Mouse (Mus musculus) 416B (cell line): ENCODE measurements at regions not wholly inside any gene's neighbourhood (a gene's known extent, or its start where the extent isn't known, plus 50 kb on each side); places are given as distances from the start of the nearest gene placed in this dataset.
"Not testable (repeated sequence)": the region's sequence is repeated elsewhere in the genome, so short reads cannot be mapped to it uniquely, and the experiment has no call there.

Experiments
- DNase-seq: peaks from one replicate; pipeline ENCODE4 v3.0.0; 2011; ENCODE audit warnings: low read depth

DNA sequence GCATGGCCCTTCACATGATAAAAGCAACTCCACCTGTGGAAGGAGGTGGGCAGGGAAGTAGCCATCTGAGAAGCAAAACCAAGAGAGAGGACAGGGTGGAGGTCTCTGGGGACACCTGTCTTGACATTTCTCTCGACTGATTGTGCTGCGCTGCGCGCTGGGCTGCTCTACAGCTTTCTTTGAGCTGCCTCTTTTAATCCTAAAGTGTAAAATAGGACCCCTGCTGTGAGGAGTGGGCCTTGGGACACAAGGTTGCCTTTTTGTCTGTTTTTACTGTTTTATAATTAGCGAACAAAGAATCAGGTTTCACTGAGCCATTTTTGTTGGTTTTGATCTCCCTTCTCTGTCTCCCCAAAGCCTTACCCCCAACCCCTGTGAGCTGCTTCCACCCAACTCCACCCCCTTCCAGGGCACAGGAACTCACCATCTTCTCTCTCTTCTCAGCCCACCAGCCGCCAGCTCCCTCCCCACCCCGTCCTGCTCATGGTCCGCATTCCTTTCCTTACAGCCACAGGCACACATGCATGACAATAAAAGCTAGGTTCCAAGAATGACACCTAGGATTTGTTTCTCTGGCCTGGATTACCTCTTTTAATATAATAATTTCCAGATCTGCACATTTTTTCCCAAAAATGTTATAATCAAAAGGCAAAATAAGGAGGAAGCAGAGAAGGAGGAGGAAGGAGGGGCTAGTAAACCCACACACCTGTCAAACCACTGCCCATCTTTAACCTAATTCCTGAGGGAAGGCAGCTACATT lies 57.3 kb downstream of the Cbln4 start:
- DNase-seq: no peak

DNA sequence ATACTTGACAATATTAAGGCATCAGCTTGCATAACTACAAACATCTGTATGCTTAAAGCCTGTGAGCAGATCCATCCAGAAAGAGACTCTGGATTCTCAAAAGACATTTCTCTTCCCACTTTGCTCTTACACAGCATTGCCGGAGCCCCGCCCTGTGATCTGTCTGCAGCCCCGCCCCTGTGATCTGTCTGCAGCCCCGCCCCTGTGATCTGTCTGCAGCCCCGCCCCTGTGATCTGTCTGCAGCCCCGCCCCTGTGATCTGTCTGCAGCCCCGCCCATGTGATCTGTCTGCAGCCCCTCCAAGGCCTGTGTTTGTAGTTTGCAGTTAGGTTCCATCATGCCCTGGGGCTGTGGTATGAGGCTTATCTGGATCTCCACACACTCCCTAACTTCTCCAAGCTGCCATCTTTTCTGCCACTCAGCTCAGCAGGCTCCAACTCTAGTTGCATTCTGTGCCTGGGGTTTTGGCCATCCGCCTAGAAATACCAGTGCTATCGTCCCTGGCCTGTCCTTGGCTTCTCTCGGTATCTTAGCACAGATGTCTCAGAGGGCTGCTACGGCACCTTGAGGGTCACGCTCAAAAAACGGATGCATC lies 73.9 kb downstream of the Cbln4 start:
- DNase-seq: no peak

DNA sequence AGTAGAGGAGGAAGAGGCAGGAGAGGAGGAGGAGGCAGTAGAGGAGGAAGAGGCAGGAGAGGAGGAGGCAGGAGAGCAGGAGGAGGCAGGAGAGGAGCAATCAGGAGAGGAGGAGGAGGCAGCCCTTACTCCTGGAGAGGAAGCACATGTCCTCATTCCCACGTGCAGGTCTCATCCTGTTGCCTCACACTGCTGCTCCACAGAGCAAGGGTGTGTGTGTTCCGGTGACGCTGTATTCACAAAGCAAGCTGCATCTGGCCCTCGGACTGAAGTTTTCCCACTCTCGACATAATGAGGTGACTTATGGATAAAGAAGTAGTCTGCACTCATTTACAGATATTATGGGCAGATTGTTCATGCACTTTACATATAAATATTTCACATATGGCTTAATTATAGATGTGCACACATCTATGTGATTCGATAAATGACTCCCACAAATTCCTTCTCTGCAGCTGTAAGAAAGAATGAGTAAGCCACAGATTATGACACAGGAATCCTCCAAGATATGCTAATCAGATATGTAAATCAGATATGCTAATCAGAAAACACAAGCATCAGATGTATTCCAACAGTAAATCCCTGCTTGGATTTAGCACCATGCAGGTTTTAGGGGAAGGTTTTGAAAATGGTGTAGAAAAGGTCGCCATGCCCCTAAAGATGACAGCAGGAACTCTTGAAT lies 96.6 kb downstream of the Cbln4 start:
- no peak for DNase-seq

DNA sequence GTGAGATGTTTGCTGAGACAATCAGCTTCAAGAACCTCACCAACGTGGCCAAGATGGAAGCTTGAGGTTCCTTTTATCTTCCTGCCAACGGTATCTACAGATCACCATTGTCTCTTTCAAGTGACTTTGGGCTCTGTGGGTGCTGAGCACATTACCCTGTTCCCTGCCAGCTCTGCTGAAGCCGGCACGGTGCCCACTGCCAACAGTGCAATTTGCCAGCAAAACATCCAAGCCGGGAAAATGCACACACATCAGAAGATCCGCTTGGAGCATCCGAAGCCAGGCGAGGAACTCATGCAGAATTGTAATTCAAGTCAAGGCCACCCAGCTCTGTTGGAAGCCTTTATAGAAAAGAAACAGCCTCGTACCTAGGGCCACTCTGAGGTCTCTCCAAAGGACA lies 100.6 kb downstream of the Cbln4 start:
- no peak for DNase-seq

DNA sequence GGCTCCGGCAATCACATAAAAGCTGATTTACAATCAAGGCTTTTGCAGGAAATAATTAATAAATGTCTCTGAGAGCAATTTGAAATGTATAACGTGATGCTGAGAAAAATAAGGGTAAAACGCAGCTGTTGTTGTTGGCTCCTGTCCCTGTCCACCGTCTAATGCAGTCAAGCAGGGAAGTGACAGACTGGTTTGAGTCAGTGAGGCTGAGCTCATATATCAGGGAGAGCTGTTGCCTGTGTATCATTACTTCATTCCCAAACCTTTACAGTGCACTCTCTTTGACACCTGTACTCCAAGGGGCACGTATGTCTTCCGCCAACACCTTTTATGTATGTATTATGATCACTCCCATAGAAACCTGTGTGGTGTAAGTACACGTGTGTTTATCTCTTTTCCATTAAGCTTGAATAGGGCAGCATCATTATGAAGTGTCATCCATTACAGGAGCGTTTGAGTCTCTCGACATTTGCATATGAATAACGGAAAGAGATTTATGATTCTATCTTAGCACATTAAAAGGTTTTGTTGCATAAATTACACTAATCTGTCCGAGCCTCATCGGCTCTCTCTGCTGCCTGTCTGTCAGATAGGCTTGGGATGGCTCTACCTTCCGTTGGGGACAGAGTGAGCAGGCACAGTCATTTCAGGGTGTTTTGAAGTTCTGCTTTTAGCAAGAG lies 107.5 kb downstream of the Cbln4 start:
- DNase-seq: no peak

DNA sequence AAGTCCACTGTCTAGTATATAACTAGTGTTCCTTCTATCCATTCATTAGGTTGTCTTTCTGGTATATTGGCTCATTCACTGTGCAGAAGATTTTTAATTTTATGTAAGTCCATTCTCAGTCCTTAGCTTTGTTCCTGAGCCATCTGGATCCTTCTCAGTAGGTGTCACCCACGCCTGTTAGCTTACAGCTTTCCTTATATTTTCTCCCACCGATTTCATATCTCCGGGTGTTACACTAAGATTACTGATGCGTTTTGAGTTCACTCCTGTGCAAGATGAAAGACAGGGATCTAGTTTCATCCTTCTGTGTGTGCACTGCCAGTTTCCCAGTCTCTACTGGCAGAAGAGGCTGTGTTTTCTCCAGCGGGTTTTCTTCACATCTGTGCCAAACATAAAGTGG lies 122.3 kb downstream of the Cbln4 start:
- no peak for DNase-seq

DNA sequence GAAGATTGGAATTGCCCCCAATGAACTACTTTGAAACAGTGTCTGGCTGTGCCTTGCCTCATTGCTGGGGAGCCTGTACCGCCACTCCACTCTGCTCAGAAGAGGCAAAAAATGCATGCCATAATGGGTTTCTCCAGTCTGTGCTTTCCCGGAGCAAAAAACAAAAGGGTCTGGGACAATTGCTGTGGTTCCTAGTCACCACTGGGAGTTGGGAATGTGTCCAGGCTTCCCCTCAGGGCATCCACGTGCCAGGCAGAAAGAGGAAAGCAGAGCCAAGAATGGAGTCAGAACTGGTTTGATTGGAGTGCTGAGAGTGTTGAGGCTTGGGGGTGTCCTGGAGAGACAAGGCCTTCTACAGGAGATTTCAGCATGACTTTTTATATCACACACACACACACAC lies 156.0 kb downstream of the Cbln4 start:
- DNase-seq: no peak

DNA sequence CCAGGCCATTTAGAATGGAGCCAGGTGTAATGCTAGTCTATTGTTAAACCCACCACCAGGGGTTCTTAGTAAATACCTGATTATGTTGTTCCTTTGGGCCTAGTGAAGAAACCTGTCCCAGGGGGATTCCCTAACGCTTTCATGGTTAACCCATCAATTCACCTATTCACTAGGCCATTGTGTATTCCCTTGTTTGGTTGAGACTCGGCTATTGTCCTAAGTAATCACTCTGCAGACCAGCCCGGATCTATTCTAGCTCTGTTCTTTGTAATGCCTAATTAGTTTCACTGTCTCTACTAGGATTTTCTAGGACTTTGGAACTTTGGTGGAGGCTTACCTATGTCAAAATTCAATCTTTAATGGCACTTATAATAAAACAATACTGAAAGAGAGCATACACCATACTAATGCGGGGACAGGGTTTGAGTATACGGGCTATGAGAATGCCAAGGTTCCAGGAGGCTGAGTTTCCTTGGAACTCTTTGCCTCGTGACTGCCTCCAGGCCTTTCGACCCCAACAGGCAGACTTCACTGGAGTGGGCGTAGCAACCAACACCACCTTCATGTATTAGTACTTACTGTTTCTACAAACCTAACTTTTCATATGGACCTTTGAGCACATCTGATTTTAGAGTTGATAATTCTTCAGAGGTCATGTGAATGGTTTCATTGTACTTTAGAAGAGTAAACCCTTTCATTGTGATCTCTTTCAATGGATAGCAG lies 163.9 kb downstream of the Cbln4 start:
- DNase-seq: not testable (repeated sequence)

DNA sequence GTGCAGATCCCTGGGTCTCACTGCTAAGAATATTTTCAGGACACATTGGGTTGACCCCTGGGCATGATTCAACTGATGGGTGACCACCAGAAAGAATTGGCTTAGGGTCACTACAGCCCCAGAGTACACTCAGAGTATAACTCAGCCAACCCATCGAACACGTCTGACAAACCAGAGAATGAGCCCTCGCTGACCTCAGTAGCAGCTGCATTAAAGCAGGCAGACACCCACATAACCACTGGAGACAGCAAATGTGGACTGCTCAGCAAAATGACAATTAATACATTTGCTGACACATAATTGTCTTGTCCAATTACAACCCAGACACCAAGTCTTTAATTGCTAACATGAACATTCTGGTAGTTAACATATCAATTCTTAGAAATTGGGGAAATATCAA lies 175.7 kb downstream of the Cbln4 start:
- DNase-seq: no peak

DNA sequence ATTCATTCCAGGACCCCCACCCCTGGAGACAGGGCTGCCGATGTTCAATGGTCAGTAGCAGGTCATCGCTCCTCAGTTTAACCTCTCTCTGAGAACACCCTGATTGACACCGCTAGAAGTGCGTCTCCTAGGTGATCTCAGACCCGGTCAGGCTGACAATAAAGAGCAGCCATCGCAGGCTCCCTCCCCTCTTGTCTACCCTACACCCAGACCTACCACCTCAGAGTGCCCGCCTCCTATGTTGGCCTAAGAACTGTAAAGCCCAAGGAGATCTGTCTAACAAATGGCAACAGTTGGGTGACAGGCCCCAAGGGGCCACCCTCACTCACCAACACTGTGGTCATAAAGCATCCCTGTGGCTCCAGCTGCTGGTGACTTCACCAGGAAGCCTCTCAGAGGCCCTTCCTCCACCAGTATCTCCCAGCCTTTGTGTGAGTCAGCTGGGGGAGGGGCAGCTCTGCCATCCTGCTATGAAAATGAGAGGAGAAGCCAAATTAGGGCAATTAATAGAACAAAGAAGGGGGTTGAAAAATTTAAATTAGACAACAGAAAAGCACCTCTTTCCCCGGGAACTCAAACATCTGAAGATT lies 178.8 kb downstream of the Cbln4 start:
- no peak for DNase-seq

DNA sequence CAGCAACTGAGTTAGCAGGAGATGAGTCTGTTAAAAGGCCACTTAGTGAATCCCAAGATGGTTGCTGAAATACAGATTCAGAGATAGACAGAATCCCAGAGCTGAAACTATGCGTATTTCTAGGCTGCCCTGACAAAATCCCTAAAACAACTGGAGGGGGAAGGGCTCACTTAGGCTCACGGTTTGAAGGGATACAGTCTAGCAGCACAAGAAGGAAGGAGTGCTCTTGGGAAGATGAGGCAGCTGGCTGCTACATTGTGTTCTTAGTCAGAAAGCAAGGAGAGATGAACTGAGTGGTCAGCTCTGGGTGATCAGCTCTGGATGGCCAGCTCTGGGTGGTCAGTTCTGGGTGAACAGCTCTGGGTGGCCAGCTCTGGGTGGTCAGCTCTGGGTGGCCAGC lies 180.6 kb downstream of the Cbln4 start:
- no peak for DNase-seq

DNA sequence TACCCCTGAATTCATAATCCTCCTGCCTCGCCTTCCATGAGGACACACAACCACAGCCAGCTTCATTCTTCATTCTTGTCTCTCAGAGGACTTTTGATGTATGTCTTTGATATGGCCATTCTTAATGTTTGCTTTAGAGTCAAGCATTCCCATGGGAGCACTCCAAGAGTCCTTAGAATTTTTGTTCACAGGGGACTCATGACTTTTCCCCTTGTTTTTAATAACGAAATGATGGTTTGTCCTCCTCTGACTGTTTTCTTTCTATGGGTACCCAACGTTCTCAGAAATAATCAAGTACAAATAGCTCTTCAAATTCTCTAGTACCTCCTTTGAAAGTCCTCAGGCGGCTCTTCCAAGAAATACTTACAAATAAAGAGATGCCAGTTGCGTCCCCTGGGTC lies 184.4 kb downstream of the Cbln4 start:
- DNase-seq: no peak

DNA sequence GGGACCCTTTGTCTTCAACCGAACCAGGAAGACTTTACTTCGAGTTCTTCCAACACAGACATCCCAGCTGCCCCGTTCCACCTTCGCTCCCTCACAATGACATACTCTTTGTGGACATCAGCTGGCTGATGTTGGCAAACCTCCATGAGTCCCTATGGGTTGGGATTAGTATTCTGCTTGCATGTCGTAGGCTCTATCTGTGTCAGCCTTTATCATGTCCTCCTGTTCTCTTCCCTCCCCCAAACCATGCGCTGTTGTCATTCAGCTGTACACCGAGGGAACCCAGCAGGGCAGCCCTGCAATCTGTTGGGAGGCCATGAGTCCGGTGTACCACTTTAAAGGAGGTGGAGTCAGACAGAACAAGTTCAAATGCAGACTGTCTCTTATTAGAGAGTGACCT lies 186.8 kb downstream of the Cbln4 start:
- DNase-seq: no peak

DNA sequence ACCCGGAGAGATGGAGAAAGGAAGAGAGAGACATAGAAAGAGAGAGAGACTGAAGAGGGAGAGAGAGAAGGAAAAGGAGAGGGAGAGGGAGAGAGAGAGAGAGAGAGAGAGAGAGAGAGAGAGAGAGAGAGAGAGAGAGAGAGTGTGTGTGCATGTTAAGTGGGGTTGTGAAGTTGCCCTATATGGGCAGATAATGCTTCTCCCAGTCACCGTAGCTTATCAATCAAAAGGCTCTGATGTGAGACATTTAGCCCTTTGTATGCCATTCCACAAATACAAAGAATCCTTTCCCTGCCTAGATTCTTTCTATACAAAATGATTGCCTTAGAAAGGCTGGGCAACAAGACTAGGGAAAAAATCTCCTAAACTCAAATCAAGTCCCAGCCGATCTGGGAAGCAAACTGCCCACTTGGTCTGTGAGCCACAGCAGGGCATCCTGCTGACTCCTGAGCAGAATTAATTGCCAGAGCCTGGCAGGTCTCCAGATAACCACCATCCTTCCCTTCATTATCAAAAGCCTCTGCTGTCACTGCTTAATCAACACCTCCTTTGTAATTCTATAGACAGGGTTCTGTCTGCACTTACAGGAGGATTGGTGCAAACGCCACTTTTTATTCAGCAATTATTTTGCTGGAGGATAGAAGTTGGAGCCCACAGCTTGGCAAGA lies 196.3 kb downstream of the Cbln4 start:
- no peak for DNase-seq

DNA sequence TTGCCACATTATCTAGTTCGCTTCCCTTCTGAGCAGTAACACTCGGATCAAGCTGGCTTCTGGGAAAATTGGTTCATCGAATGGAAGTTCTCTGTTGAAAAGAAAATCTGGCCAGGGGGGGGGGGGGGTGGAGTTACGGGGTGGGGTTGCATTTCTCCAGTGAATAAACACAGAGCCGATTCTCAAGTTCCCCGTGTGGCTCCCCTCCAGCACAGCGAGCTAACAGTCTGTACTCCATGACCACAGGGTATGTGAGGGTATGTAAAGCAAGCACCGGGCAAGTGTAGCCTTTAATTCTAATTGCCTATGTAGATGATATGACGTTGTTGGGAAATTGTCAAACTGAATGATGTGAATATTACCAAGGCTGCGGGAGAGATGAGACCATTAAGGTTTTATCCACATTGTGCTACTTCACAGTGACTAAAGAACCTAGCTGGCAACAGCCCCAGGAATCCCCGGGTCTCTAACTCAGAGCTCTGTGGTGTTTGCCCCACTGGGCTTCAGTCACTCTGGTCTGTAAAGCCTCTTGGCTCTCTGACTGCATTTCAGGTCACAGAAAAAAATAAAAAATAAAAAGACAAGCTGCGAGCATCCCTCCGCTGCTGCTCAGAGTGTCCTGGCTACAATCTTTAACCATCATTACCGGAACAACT lies 203.1 kb downstream of the Cbln4 start:
- no peak for DNase-seq

DNA sequence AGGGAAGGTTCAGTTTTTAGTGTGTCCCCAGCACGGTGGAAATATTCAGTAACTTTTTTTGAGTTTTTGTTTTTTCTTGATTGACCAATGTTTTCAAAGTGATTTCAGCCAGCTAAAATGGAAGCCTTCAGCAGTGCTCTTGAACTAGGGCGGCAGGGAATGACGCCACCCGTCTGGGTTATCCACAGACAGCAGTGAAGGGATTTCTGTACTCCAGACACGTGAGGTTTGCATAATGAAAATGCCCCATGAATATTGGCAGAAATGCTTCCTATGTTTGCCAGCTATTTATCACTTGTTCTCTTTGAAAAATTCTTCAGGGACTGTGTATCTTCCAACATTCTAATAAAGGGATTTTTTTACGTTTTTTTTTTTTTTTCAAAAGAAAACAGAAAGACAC lies 221.1 kb downstream of the Cbln4 start:
- no peak for DNase-seq

DNA sequence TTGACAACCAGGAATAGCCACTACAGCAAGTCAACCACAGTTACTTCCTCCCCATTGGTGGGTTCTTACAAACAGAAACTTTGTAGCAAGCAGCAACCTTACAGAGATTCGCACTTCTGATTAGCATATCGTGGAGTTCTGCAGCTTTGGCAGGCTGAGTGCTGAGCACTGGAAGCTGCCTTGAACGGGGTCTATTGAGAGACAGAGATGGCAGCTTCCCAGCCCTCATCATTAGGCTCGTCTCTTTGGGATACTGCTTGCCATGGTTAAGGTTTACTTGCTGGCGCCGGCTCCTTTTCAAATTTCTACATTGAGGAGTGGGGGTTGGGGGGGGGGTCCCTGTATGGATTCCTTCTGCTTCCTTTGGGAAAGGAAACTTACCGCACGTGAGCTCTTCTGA lies 224.8 kb downstream of the Cbln4 start:
- no peak for DNase-seq

DNA sequence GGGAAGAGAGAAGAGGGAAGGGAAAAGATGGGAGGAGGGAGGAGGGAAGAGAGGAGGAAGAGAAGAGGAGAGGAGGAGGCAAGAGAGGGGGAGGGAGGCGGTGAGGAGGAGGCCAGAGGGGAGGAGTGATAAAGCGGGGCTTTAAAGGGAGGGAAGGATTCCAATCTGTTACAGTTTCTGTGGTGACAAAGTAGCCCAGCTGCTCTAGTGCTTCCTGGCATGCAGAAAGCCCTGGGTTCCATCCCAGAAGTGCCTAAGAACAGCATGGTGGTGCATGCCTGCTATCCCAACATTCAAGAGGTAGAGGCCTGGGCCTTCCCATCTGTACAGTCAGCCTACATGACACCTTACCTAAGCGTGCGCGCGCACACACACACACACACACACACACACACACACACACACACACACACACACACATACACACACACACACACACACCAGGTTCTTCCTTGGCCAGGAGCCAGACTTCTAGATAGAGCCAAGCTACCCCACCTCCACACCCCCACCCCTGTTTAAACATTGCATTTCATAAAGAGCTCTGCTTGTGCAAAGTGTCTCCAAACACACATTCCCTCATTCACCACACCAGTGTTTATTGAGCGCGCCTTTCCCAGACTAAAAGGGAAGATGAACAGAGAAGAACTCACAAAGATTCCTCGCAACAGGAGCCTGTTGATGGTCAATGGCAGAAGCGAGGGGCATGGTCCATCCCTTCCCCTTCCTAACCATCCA lies 226.4 kb downstream of the Cbln4 start:
- DNase-seq: no peak

DNA sequence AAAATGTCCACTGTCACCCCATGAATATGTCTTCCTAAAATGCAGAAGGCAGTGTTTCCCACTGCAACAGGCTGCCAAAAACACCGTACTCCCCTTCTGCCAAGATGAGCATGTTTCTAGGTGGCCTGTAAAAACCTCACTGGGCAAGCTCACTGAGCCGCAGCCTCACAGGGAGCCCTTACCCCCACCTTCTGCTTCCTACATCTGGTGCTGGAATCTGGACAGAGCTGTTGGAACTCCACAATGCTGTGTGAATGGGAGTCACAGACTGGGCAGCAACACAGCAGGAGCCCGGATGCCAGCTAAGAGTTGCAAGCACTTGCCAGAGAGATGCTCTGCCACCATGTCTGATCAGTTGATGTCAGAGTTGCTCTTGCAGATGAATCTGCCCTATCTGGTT lies 230.6 kb downstream of the Cbln4 start:
- no peak for DNase-seq

DNA sequence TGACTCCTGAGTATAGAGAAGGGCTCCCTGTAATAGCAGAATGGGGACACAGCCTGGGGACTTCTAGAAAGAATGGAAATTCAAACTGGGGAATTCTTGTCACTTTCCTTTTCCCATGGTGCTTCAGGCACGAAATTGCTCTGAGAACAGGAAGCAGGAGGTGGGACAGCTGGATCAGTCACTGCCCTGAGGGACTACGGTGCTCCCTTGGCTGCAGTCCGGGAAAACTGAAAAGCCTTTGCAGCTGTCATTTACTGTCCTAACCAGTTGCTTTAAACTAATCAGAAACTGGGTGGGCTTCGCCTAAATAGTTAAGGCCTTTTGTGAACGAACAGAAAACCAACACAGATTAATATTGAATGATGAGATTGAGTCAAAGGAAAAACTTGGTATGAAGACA lies 237.9 kb downstream of the Cbln4 start:
- DNase-seq: no peak
